Mouse (Mus musculus): Measurements from ENCODE around the gene Gpr18.

- no peak for TF ChIP-seq EP300 (IDR thresholded peaks at IDR 0.05; ENCODE audit: low read depth)
- no peak for TF ChIP-seq CTCF (IDR thresholded peaks at IDR 0.05; ENCODE audit: low read depth)
Observed at GRCm38 (mm10) chr14:121960997-121961396, 45.4 kb upstream of the Gpr18 start.
